8 mouse cellular contexts compared by ENCODE assay signal in genomic region chr17:35048932-35049440, GRCm38 (mm10). TPM values are rescaled to one million over a fixed set of nuclear protein-coding genes. Genes with fewer than 3 reads are reported as not detected.
DNase-seq lines count a peak whose midpoint lies in the region; ATAC-seq lines count a peak whose summit lies in the region.

No protein-coding gene starts in this region.

- H3K27me3 ChIP-seq in heart, embryonic 11.5 days (ENCODE audit: control insufficient read depth, insufficient read depth, low read length) = no peaks in the 10 kb centered on the region
- H3K27me3 ChIP-seq in limb, embryonic 13.5 days = no peaks in the 10 kb centered on the region

- intact Hi-C loops in heart, postnatal 10 days (cut with DNase I) = no loop called here
- intact Hi-C loops in left cerebral cortex, postnatal 4 days (cut with DNase I) = no loop called here

- H3K4me2 ChIP-seq in heart, embryonic 11.5 days = peak overlapping the region; percentile 85
- H3K4me2 ChIP-seq in limb, embryonic 13.5 days (replicated peaks) = peak overlapping the region; percentile 90

- no peak for DNase-seq in heart, postnatal 10 days
- DNase-seq in thymus, postnatal 4 days = peak; percentile 41
- DNase-seq in thymus, postnatal 14 days = no peak
- no peak for DNase-seq in cerebellum, postnatal 10 days
- DNase-seq in left cerebral cortex, postnatal 4 days = no peak
- no peak for DNase-seq in T-cell, adult 2 months (ENCODE audit: low spot score)

- peaks cover 13% of the 10 kb centered on the region for H3K36me3 ChIP-seq in heart, embryonic 11.5 days (ENCODE audit: control insufficient read depth, insufficient read depth, low read length)
- H3K36me3 ChIP-seq in limb, embryonic 13.5 days = peaks cover 20% of the 10 kb centered on the region

- H3K4me3 ChIP-seq in heart, embryonic 11.5 days (ENCODE audit: low read depth, low read length) = peak overlapping the region; percentile 92; the same call in 1 of the 2 replicates
- peak overlapping the region; percentile 68; the same call in 1 of the 2 replicates for H3K4me3 ChIP-seq in limb, embryonic 13.5 days

- ATAC-seq in heart, embryonic 11.5 days (replicated peaks; ENCODE audit: insufficient number of reproducible peaks, low FRiP score, low TSS enrichment) = no peak
- no peak for ATAC-seq in limb, embryonic 13.5 days (ENCODE audit: low FRiP score, low read depth)

- H3K4me1 ChIP-seq in heart, embryonic 11.5 days (ENCODE audit: control insufficient read depth, insufficient read depth, low read length) = peaks cover 46% of the 10 kb centered on the region
- peaks cover 56% of the 10 kb centered on the region for H3K4me1 ChIP-seq in limb, embryonic 13.5 days

- no peaks in the 10 kb centered on the region for H3K9me3 ChIP-seq in heart, embryonic 11.5 days (replicated peaks; ENCODE audit: control insufficient read depth, low read length)
- H3K9me3 ChIP-seq in limb, embryonic 13.5 days = no peaks in the 10 kb centered on the region

- WGBS in heart, embryonic 11.5 days (ENCODE audit: insufficient replicate concordance) = 67% methylated on average over 5 of the region's 5 CpGs
- WGBS in limb, embryonic 13.5 days = 76% methylated on average over 5 of the region's 5 CpGs

- H3K27ac ChIP-seq in heart, embryonic 11.5 days (ENCODE audit: low read depth, low read length) = peak overlapping the region; percentile 99
- peak overlapping the region; percentile 98 for H3K27ac ChIP-seq in limb, embryonic 13.5 days

- no peak overlapping the region; the same call in 1 of the 2 replicates for H3K9ac ChIP-seq in heart, embryonic 11.5 days (ENCODE audit: low read depth, low read length)
- no peak overlapping the region for H3K9ac ChIP-seq in limb, embryonic 13.5 days

RNA-seq across cellular contexts. Expression of gene Clic1, which starts 0.8 kb away (rescaled TPM):
- 86.4 and 228 TPM in 2 replicates for polyA plus RNA-seq in heart, embryonic 11.5 days (2014; fragmentation: Nextera tagmentation; extraction: Ambion mirVana)
- 100 to 1,000 TPM; 115 to 118 TPM for total RNA-seq in heart, postnatal 10 days (2021)
- 247 and 266 TPM in 2 replicates for polyA plus RNA-seq in limb, embryonic 13.5 days (2015; fragmentation: Nextera tagmentation; extraction: Ambion mirVana)
- total RNA-seq in left cerebral cortex, postnatal 4 days (2021) = 10 to 100 TPM; 20.2 to 20.3 TPM

RNA-seq across cellular contexts. Expression of gene Msh5, which starts 2.4 kb away (rescaled TPM):
- polyA plus RNA-seq in heart, embryonic 11.5 days (2014; fragmentation: Nextera tagmentation; extraction: Ambion mirVana) = 4.4 and 4.6 TPM in 2 replicates
- 1 to 10 TPM; 2.0 TPM for total RNA-seq in heart, postnatal 10 days (2021)
- polyA plus RNA-seq in limb, embryonic 13.5 days (2015; fragmentation: Nextera tagmentation; extraction: Ambion mirVana) = 2.6 and 4.6 TPM in 2 replicates
- 1 to 10 TPM; 2.0 to 3.2 TPM for total RNA-seq in left cerebral cortex, postnatal 4 days (2021)

RNA-seq across cellular contexts. Expression of gene Ddah2, which starts 9.8 kb away (rescaled TPM):
- 213 and 217 TPM in 2 replicates for polyA plus RNA-seq in heart, embryonic 11.5 days (2014; fragmentation: Nextera tagmentation; extraction: Ambion mirVana)
- total RNA-seq in heart, postnatal 10 days (2021) = 10 to 100 TPM; 84.5 to 86.1 TPM
- 423 and 428 TPM in 2 replicates for polyA plus RNA-seq in limb, embryonic 13.5 days (2015; fragmentation: Nextera tagmentation; extraction: Ambion mirVana)
- 100 to 1,000 TPM; 101 to 115 TPM for total RNA-seq in left cerebral cortex, postnatal 4 days (2021)

RNA-seq across cellular contexts. Expression of gene Ly6g6c, which starts 16.2 kb away (rescaled TPM):
- not detected in 2 replicates for polyA plus RNA-seq in heart, embryonic 11.5 days (2014; fragmentation: Nextera tagmentation; extraction: Ambion mirVana)
- total RNA-seq in heart, postnatal 10 days (2021) = not detected
- polyA plus RNA-seq in limb, embryonic 13.5 days (2015; fragmentation: Nextera tagmentation; extraction: Ambion mirVana) = 0.15 TPM in 1 of 2 replicates, not detected in the other
- total RNA-seq in left cerebral cortex, postnatal 4 days (2021) = not detected

RNA-seq across cellular contexts. Expression of gene Mpig6b, which starts 17.0 kb away (rescaled TPM):
- polyA plus RNA-seq in heart, embryonic 11.5 days (2014; fragmentation: Nextera tagmentation; extraction: Ambion mirVana) = 1.4 and 1.8 TPM in 2 replicates
- under 1 TPM; 0.55 to 0.77 TPM for total RNA-seq in heart, postnatal 10 days (2021)
- 0.29 and 0.71 TPM in 2 replicates for polyA plus RNA-seq in limb, embryonic 13.5 days (2015; fragmentation: Nextera tagmentation; extraction: Ambion mirVana)
- total RNA-seq in left cerebral cortex, postnatal 4 days (2021) = not detected

Comparison
In these comparisons a context has a peak if more than half of its experiments do, and no peak if none do; other contexts are left out.
1. RNA of gene Clic1, which starts 0.8 kb away (total RNA-seq): 115 to 118 TPM in heart, postnatal 10 days; 20.2 to 20.3 TPM in left cerebral cortex, postnatal 4 days; every median in the first group is over 4 times any median in the second.